14 mouse cellular contexts compared by ENCODE assay signal in the genomic region with DNA sequence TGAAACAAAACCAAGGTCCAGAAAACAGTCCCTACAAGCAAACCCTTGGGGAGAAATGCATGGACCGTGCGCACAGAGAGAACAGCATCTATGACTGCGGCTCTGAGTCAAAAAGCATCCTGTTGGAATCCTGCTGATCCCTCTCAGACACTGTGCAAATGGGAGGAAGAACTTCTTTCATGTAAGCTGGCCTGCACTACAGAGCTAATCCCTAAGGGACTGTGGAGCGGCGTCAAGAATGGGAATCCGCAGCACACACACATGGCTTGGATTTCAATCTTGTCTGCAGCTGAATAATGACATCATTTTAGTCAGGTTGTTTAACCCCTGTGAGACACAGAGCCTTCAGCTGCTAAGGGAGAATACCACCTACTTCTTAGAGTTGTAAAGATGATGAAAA. TPM values are rescaled to one million over a fixed set of nuclear protein-coding genes. Genes with fewer than 3 reads are reported as not detected.
A peak's percentile ranks its signal among the peaks of the same experiment; 100 is the strongest.
DNase-seq lines count a peak whose midpoint lies in the region; ATAC-seq and TF ChIP-seq lines count a peak whose summit lies in the region.
"Had no signal": no experiment of that assay in that cellular context is flagged by ENCODE, and none has a peak within 500 bp of the region (broad histone marks: within the 10 kb centered on the region; RNA-seq: fewer than 3 reads in every experiment).

No protein-coding gene starts in this region.

- H3K36me3 ChIP-seq in embryonic facial prominence, embryonic 11.5 days (replicated peaks; ENCODE audit: control insufficient read depth, insufficient read depth, low read depth, low read length): no peaks in the 10 kb centered on the region
- no peaks in the 10 kb centered on the region for H3K36me3 ChIP-seq in embryonic facial prominence, embryonic 10.5 days (replicated peaks)
- H3K36me3 ChIP-seq in limb, embryonic 12.5 days: no peaks in the 10 kb centered on the region
- no peaks in the 10 kb centered on the region for H3K36me3 ChIP-seq in limb, embryonic 10.5 days
- no peaks in the 10 kb centered on the region for H3K36me3 ChIP-seq in midbrain, embryonic 11.5 days (ENCODE audit: control insufficient read depth, insufficient read depth, low read length)
- H3K36me3 ChIP-seq: limb, embryonic 15.5 days; lung, embryonic 15.5 days had no signal

- no peak overlapping the region for H3K27ac ChIP-seq in embryonic facial prominence, embryonic 11.5 days (replicated peaks; ENCODE audit: low read depth, low read length)
- H3K27ac ChIP-seq in embryonic facial prominence, embryonic 10.5 days (replicated peaks): no peak overlapping the region
- no peak overlapping the region for H3K27ac ChIP-seq in limb, embryonic 12.5 days
- H3K27ac ChIP-seq in limb, embryonic 10.5 days: no peak overlapping the region
- no peak overlapping the region for H3K27ac ChIP-seq in midbrain, embryonic 11.5 days (ENCODE audit: low read depth, low read length)
- H3K27ac ChIP-seq: limb, embryonic 15.5 days; lung, embryonic 15.5 days had no signal

- no peaks in the 10 kb centered on the region; the same call in 1 of the 2 replicates for H3K4me1 ChIP-seq in embryonic facial prominence, embryonic 11.5 days (ENCODE audit: control insufficient read depth, insufficient read depth, low read length)
- H3K4me1 ChIP-seq in embryonic facial prominence, embryonic 10.5 days: peaks cover 5% of the 10 kb centered on the region
- H3K4me1 ChIP-seq in limb, embryonic 12.5 days (replicated peaks): no peaks in the 10 kb centered on the region
- no peaks in the 10 kb centered on the region for H3K4me1 ChIP-seq in limb, embryonic 10.5 days
- peaks cover 9% of the 10 kb centered on the region for H3K4me1 ChIP-seq in midbrain, embryonic 11.5 days (ENCODE audit: control insufficient read depth, insufficient read depth, low read length)
- no peaks in the 10 kb centered on the region for H3K4me1 ChIP-seq in lung, adult 2 months (ENCODE audit: control insufficient read depth, insufficient read depth, low read length)
- H3K4me1 ChIP-seq: limb, embryonic 15.5 days; lung, embryonic 15.5 days had no signal

- no peak for TF ChIP-seq POLR2A in lung, adult 2 months (IDR thresholded peaks at IDR 0.05; ENCODE audit: borderline replicate concordance, extremely low read depth, low read depth, low read length)

- no peak overlapping the region for H3K4me2 ChIP-seq in embryonic facial prominence, embryonic 11.5 days (ENCODE audit: low read depth, low read length)
- no peak overlapping the region for H3K4me2 ChIP-seq in limb, embryonic 12.5 days
- H3K4me2 ChIP-seq in midbrain, embryonic 11.5 days: no peak overlapping the region
- H3K4me2 ChIP-seq: limb, embryonic 15.5 days; lung, embryonic 15.5 days had no signal

- H3K9me3 ChIP-seq in embryonic facial prominence, embryonic 11.5 days (replicated peaks; ENCODE audit: control insufficient read depth, low read length): no peaks in the 10 kb centered on the region
- H3K9me3 ChIP-seq in embryonic facial prominence, embryonic 10.5 days: no peaks in the 10 kb centered on the region
- H3K9me3 ChIP-seq in limb, embryonic 12.5 days: no peaks in the 10 kb centered on the region
- H3K9me3 ChIP-seq in limb, embryonic 10.5 days (replicated peaks): no peaks in the 10 kb centered on the region
- no peaks in the 10 kb centered on the region for H3K9me3 ChIP-seq in midbrain, embryonic 11.5 days (ENCODE audit: control insufficient read depth, low read length)
- H3K9me3 ChIP-seq: limb, embryonic 15.5 days; lung, embryonic 15.5 days had no signal

- 33% methylated on average over 6 of the region's 6 CpGs for WGBS in embryonic facial prominence, embryonic 11.5 days
- 52% methylated on average over 6 of the region's 6 CpGs for WGBS in embryonic facial prominence, embryonic 10.5 days
- WGBS in limb, embryonic 12.5 days: 59% methylated on average over 6 of the region's 6 CpGs
- 71% methylated on average over 6 of the region's 6 CpGs for WGBS in limb, embryonic 10.5 days
- WGBS in midbrain, embryonic 11.5 days: 33% methylated on average over 6 of the region's 6 CpGs
- WGBS in lung, adult 2 months: 78% methylated on average over 6 of the region's 6 CpGs

- peak; percentile 56; the same call in 1 of the 2 replicates for ATAC-seq in embryonic facial prominence, embryonic 11.5 days (replicated peaks; ENCODE audit: insufficient number of reproducible peaks, low FRiP score, low TSS enrichment, low read depth)
- peak; percentile 71 for ATAC-seq in limb, embryonic 12.5 days (ENCODE audit: insufficient number of reproducible peaks, insufficient read depth, low FRiP score, low TSS enrichment, low read depth)
- ATAC-seq in midbrain, embryonic 11.5 days (ENCODE audit: low FRiP score): peak; percentile 60

- H3K27me3 ChIP-seq in embryonic facial prominence, embryonic 11.5 days (ENCODE audit: control insufficient read depth, insufficient read depth, low read length): no peaks in the 10 kb centered on the region
- no peaks in the 10 kb centered on the region for H3K27me3 ChIP-seq in embryonic facial prominence, embryonic 10.5 days (replicated peaks; ENCODE audit: low read depth, poor library complexity, severe bottlenecking)
- no peaks in the 10 kb centered on the region for H3K27me3 ChIP-seq in limb, embryonic 12.5 days
- H3K27me3 ChIP-seq in limb, embryonic 10.5 days (ENCODE audit: low read depth, poor library complexity, severe bottlenecking): no peaks in the 10 kb centered on the region
- H3K27me3 ChIP-seq in midbrain, embryonic 11.5 days (ENCODE audit: control insufficient read depth, insufficient read depth, low read length): no peaks in the 10 kb centered on the region
- H3K27me3 ChIP-seq: limb, embryonic 15.5 days; lung, embryonic 15.5 days had no signal

- no peak for TF ChIP-seq CTCF in lung, adult 2 months (IDR thresholded peaks at IDR 0.05; ENCODE audit: insufficient read depth, low read length)

- no peak overlapping the region for H3K9ac ChIP-seq in embryonic facial prominence, embryonic 11.5 days (replicated peaks; ENCODE audit: low read length)
- H3K9ac ChIP-seq in limb, embryonic 12.5 days (replicated peaks): no peak overlapping the region
- H3K9ac ChIP-seq in midbrain, embryonic 11.5 days (ENCODE audit: low read length): no peak overlapping the region
- H3K9ac ChIP-seq: limb, embryonic 15.5 days; lung, embryonic 15.5 days had no signal

- no peak overlapping the region for H3K4me3 ChIP-seq in embryonic facial prominence, embryonic 11.5 days (ENCODE audit: low read depth, low read length)
- no peak overlapping the region for H3K4me3 ChIP-seq in embryonic facial prominence, embryonic 10.5 days
- H3K4me3 ChIP-seq in limb, embryonic 12.5 days (replicated peaks): no peak overlapping the region
- no peak overlapping the region for H3K4me3 ChIP-seq in limb, embryonic 10.5 days
- H3K4me3 ChIP-seq in midbrain, embryonic 11.5 days (ENCODE audit: low read depth, low read length): no peak overlapping the region
- no peak overlapping the region for H3K4me3 ChIP-seq in lung, adult 2 months (replicated peaks; ENCODE audit: extremely low read depth, low read depth, low read length)
- H3K4me3 ChIP-seq: erythroblast, embryonic 14.5 days; limb, embryonic 15.5 days; lung, embryonic 15.5 days had no signal

- DNase-seq in embryonic facial prominence, embryonic 11.5 days (ENCODE audit: low spot score): peak; percentile 36
- DNase-seq in embryonic facial prominence, embryonic 10.5 days (ENCODE audit: low spot score): no peak
- no peak for DNase-seq in limb, embryonic 10.5 days (ENCODE audit: low spot score)
- DNase-seq in midbrain, embryonic 11.5 days (ENCODE audit: low spot score, missing footprints): no peak
- DNase-seq in cerebellum, adult 11-12 months: no peak
- DNase-seq in cerebellum, adult 8-10 months: no peak
- no peak for DNase-seq in lung, adult 2 months
- DNase-seq: cerebellum, adult 9-10 months; heart, adult 11 months; kidney, adult 8-10 months had no signal

RNA-seq across cellular contexts. Expression of gene Nav3, which starts 26.4 kb away (rescaled TPM):
- polyA plus RNA-seq in embryonic facial prominence, embryonic 11.5 days (2014; fragmentation: Nextera tagmentation; extraction: Ambion mirVana): 2.8 and 3.2 TPM in 2 replicates
- polyA plus RNA-seq in embryonic facial prominence, embryonic 10.5 days (2016; fragmentation: Nextera tagmentation; extraction: Ambion mirVana): 1.4 and 2.1 TPM in 2 replicates
- polyA plus RNA-seq in limb, embryonic 12.5 days (2016; fragmentation: Nextera tagmentation; extraction: Ambion mirVana): 2.3 and 3.0 TPM in 2 replicates
- 0.93 and 1.2 TPM in 2 replicates for polyA plus RNA-seq in limb, embryonic 10.5 days (2016; fragmentation: Nextera tagmentation; extraction: Ambion mirVana)
- 7.9 and 8.8 TPM in 2 replicates for polyA plus RNA-seq in midbrain, embryonic 11.5 days (2014; fragmentation: Nextera tagmentation; extraction: Ambion mirVana)
- polyA plus RNA-seq in lung, adult 2 months (2012; rRNA removed): 0.38 and 0.84 TPM in 2 replicates
- polyA plus RNA-seq: erythroblast, embryonic 14.5 days had no signal
